Mouse (Mus musculus): Measurements from ENCODE around the gene Cel. TPM values are rescaled to one million over a fixed set of nuclear protein-coding genes. Genes with fewer than 3 reads are reported as not detected.
A peak's percentile ranks its signal among the peaks of the same experiment; 100 is the strongest.
"Not testable (repeated sequence)": the region's sequence is repeated elsewhere in the genome, so short reads cannot be mapped to it uniquely, and the experiment has no call there.

Gene Cel
- total RNA-seq, 2 experiments from 2014 or later: not detected

GRCm38 (mm10) chr2:28518231-28518630, 45.0 kb downstream of the Cel start:
- DNase-seq: no peak

- peak; percentile 63 for DNase-seq
Measured at GRCm38 (mm10) chr2:28517206-28517909, 45.8 kb downstream of the Cel start.

GRCm38 (mm10) chr2:28514489-28514888, 48.7 kb downstream of the Cel start:
- peak; percentile 56 for DNase-seq

GRCm38 (mm10) chr2:28513431-28514370, 49.5 kb downstream of the Cel start:
- no peak for DNase-seq

- peak; percentile 44 for DNase-seq
Measured at GRCm38 (mm10) chr2:28512798-28513401, 50.3 kb downstream of the Cel start, which contains the start of gene Ralgds. Ralgds (plus strand) TSS chr2:28513125.

GRCm38 (mm10) chr2:28511600-28511999, 51.6 kb downstream of the Cel start:
- not testable (repeated sequence) for DNase-seq

- DNase-seq: peak; percentile 1
Measured at GRCm38 (mm10) chr2:28506291-28506690, 56.9 kb downstream of the Cel start.

GRCm38 (mm10) chr2:28505795-28506194, 57.4 kb downstream of the Cel start, which contains the start of gene Gm10134:
Gm10134 (plus strand) TSS chr2:28506095.
- peak; percentile 2 for DNase-seq

Small RNA genes within 50 kb of the gene (microRNA-seq; reads per million reads assigned to microRNA genes)
- 0 reads per million in 2 experiments for gene Gm22824 (ENCODE audit: borderline replicate concordance in 2 of 2)

Other genes starting within 250 kb of the Cel start
- gene Ppp1r26, start 116.6 kb downstream of the Cel start, total RNA-seq (2021): 1 to 10 TPM; 2.0 to 2.4 TPM
- gene 1700007K13Rik, start 97.1 kb downstream of the Cel start, total RNA-seq (2021): not detected
- gene Mrps2, start 95.3 kb downstream of the Cel start, total RNA-seq (2021): 10 to 100 TPM; 25.1 to 25.8 TPM
- 1 to 10 TPM in 1 of 2 experiments, under 1 TPM in 1; 0.54 to 1.0 TPM for gene Gbgt1, start 66.5 kb downstream of the Cel start, total RNA-seq (2021)
- gene Gm10134, start 57.3 kb downstream of the Cel start, total RNA-seq (2021): 1 to 10 TPM in 1 of 2 experiments, under 1 TPM in 1; 0.88 to 1.2 TPM
- gene Ralgds, start 50.3 kb downstream of the Cel start, total RNA-seq (2021): 10 to 100 TPM in 1 of 2 experiments, 1 to 10 TPM in 1; 8.3 to 11.6 TPM
- 1 to 10 TPM; 7.3 to 7.6 TPM for gene Gtf3c5, start 20.3 kb upstream of the Cel start, total RNA-seq (2021)
- gene Gfi1b, start 58.6 kb upstream of the Cel start, total RNA-seq (2021): not detected
- gene Tsc1, start 77.8 kb upstream of the Cel start, total RNA-seq (2021): 10 to 100 TPM; 26.9 to 32.5 TPM
- gene Spaca9, start 136.3 kb upstream of the Cel start, total RNA-seq (2021): not detected
- under 1 TPM in 1 of 2 experiments, not detected in 1; 0.19 TPM for gene Ak8, start 136.8 kb upstream of the Cel start, total RNA-seq (2021)

All from gastrocnemius, postnatal 25 days (tissue).